In genomic region chr14:117301019-117301418, GRCm38 (mm10) we compare ENCODE assay signal across 23 mouse cellular contexts.
"Had no signal": no experiment of that assay in that cellular context is flagged by ENCODE, and none has a peak within 500 bp of the region (broad histone marks: within the 10 kb centered on the region; RNA-seq: fewer than 3 reads in every experiment).

No protein-coding gene starts in this region.

- H3K4me3 ChIP-seq: layer of hippocampus, adult 2 months; left cerebral cortex, adult 2 months; limb, embryonic 12.5 days; limb, embryonic 15.5 days; midbrain, embryonic 12.5 days; midbrain, embryonic 15.5 days; neural tube, embryonic 12.5 days; neural tube, embryonic 15.5 days had no signal

- H3K27me3 ChIP-seq: limb, embryonic 12.5 days; limb, embryonic 15.5 days; midbrain, embryonic 12.5 days; midbrain, embryonic 15.5 days; neural tube, embryonic 12.5 days; neural tube, embryonic 15.5 days had no signal

- H3K9ac ChIP-seq: limb, embryonic 12.5 days; limb, embryonic 15.5 days; liver, embryonic 14.5 days; liver, postnatal 0 days; lung, embryonic 14.5 days; midbrain, embryonic 12.5 days; midbrain, embryonic 15.5 days; neural tube, embryonic 12.5 days; neural tube, embryonic 15.5 days had no signal

- H3K36me3 ChIP-seq: limb, embryonic 12.5 days; limb, embryonic 15.5 days; midbrain, embryonic 12.5 days; midbrain, embryonic 15.5 days; neural tube, embryonic 12.5 days; neural tube, embryonic 15.5 days had no signal

- H3K9me3 ChIP-seq: limb, embryonic 12.5 days; limb, embryonic 15.5 days; midbrain, embryonic 12.5 days; midbrain, embryonic 15.5 days; neural tube, embryonic 12.5 days; neural tube, embryonic 15.5 days had no signal

- H3K4me1 ChIP-seq: limb, embryonic 12.5 days; limb, embryonic 15.5 days; neural tube, embryonic 12.5 days; neural tube, embryonic 15.5 days had no signal

- H3K4me2 ChIP-seq: limb, embryonic 12.5 days; limb, embryonic 15.5 days; liver, embryonic 11.5 days; lung, embryonic 14.5 days; midbrain, embryonic 12.5 days; midbrain, embryonic 15.5 days; neural tube, embryonic 12.5 days; neural tube, embryonic 15.5 days had no signal

- DNase-seq: kidney, adult 9 months; kidney, postnatal 25 days; layer of hippocampus, adult 9-11 months; left cerebral cortex, postnatal 4 days; liver, postnatal 0 days; lung, embryonic 14.5 days; right cerebral cortex, adult 18-20 months; right cerebral cortex, postnatal 14 days; right cerebral cortex, postnatal 4 days; thymus, postnatal 25 days had no signal

- ATAC-seq: liver, postnatal 0 days; lung, postnatal 0 days; midbrain, embryonic 15.5 days had no signal

- H3K27ac ChIP-seq: layer of hippocampus, adult 2 months; left cerebral cortex, adult 2 months; limb, embryonic 12.5 days; limb, embryonic 15.5 days; liver, embryonic 14.5 days; macrophage; midbrain, embryonic 12.5 days; midbrain, embryonic 15.5 days; neural tube, embryonic 12.5 days; neural tube, embryonic 15.5 days; stomach, postnatal 0 days had no signal
